In genomic region chr12:35679025-35679424, GRCm38 (mm10) we compare ENCODE assay signal across 13 mouse cellular contexts.
"Had no signal": no experiment of that assay in that cellular context is flagged by ENCODE, and none has a peak within 500 bp of the region (broad histone marks: within the 10 kb centered on the region; RNA-seq: fewer than 3 reads in every experiment).

No protein-coding gene starts in this region.

- H3K4me2 ChIP-seq: limb, embryonic 13.5 days; liver, embryonic 11.5 days; liver, embryonic 15.5 days; midbrain, embryonic 13.5 days; stomach, embryonic 15.5 days had no signal

- H3K36me3 ChIP-seq: limb, embryonic 13.5 days; liver, embryonic 15.5 days; midbrain, embryonic 13.5 days; stomach, embryonic 15.5 days had no signal

- H3K27me3 ChIP-seq: limb, embryonic 13.5 days; liver, embryonic 15.5 days; midbrain, embryonic 13.5 days; stomach, embryonic 15.5 days had no signal

- ATAC-seq: midbrain, embryonic 13.5 days had no signal

- H3K4me1 ChIP-seq: limb, embryonic 13.5 days; liver, embryonic 15.5 days; midbrain, embryonic 13.5 days; stomach, embryonic 15.5 days had no signal

- H3K9ac ChIP-seq: limb, embryonic 13.5 days; liver, embryonic 15.5 days; midbrain, embryonic 13.5 days; stomach, embryonic 15.5 days had no signal

- DNase-seq: kidney, adult 8-10 months; kidney, postnatal 25 days; lung, adult 2 months; lung, postnatal 10 days; right cerebral cortex, postnatal 14 days; thymus, adult 2 months; thymus, postnatal 25 days had no signal

- H3K4me3 ChIP-seq: layer of hippocampus, adult 2 months; limb, embryonic 13.5 days; liver, embryonic 15.5 days; midbrain, embryonic 13.5 days; stomach, embryonic 15.5 days had no signal

- H3K9me3 ChIP-seq: limb, embryonic 13.5 days; liver, embryonic 15.5 days; midbrain, embryonic 13.5 days; stomach, embryonic 15.5 days had no signal

- H3K27ac ChIP-seq: layer of hippocampus, adult 2 months; limb, embryonic 13.5 days; liver, embryonic 15.5 days; midbrain, embryonic 13.5 days; stomach, embryonic 15.5 days had no signal
